Mouse (Mus musculus) C2C12 (cell line): Measurements from ENCODE around the gene Trpm8. TPM values are rescaled to one million over a fixed set of nuclear protein-coding genes. Genes with fewer than 3 reads are reported as not detected.

Experiments used
- H3K27me3 ChIP-seq: one replicate; pipeline ENCODE4 v1.6.1; 2011; ENCODE audit not compliant: control insufficient read depth, insufficient read depth, insufficient read length
- H3K36me3 ChIP-seq: one replicate; pipeline ENCODE4 v1.6.1; 2011; ENCODE audit not compliant: control insufficient read depth, insufficient read depth
- H3K4me3 ChIP-seq: one replicate; pipeline ENCODE4 v1.5.1; 2011; ENCODE audit warnings: mild to moderate bottlenecking, control low read depth; ENCODE audit not compliant: poor library complexity, insufficient read depth, severe bottlenecking
- H3K79me2 ChIP-seq: one replicate; pipeline ENCODE4 v1.6.1; 2011; ENCODE audit not compliant: control insufficient read depth, insufficient read depth
- H3K79me3 ChIP-seq: one replicate; pipeline ENCODE4 v1.6.1; 2011; ENCODE audit warnings: low read depth, control low read depth
- H3ac ChIP-seq: one replicate; pipeline ENCODE3; 2011; ENCODE audit warnings: low read depth; ENCODE audit not compliant: control insufficient read depth, insufficient read length
- CEBPB ChIP-seq: IDR thresholded peaks from one replicate; pipeline ENCODE4 v1.6.1; 2011; ENCODE audit warnings: low read depth, mild to moderate bottlenecking, control low read depth, moderate library complexity
- CTCF ChIP-seq: IDR thresholded peaks from one replicate; pipeline ENCODE4 v1.5.1; 2011; ENCODE audit not compliant: control insufficient read depth, insufficient read depth, insufficient read length
- FOSL1 ChIP-seq: IDR thresholded peaks from one replicate; pipeline ENCODE4 v1.8.0; 2011; ENCODE audit warnings: mild to moderate bottlenecking, low read length; ENCODE audit not compliant: poor library complexity, insufficient read depth, severe bottlenecking
- MAX ChIP-seq: IDR thresholded peaks from one replicate; pipeline ENCODE4 v1.6.1; 2011; ENCODE audit warnings: mild to moderate bottlenecking, control low read depth
- MYOD1 ChIP-seq: IDR thresholded peaks from one replicate; pipeline ENCODE4 v1.6.1; 2011; ENCODE audit warnings: low read depth; ENCODE audit not compliant: control insufficient read depth, insufficient read length
- MYOG ChIP-seq: IDR thresholded peaks from one replicate; pipeline ENCODE4 v1.6.1; 2011; ENCODE audit not compliant: control insufficient read depth, insufficient read length; ENCODE audit errors: extremely low read depth
- USF1 ChIP-seq: IDR thresholded peaks from one replicate; pipeline ENCODE4 v1.6.1; 2011; ENCODE audit warnings: low read depth, mild to moderate bottlenecking, control low read depth, moderate library complexity
- polyA plus RNA-seq: library from polyadenylated mRNA; unstranded; fragments of >200 nt; fragmentation: generic; extraction: Trizol; gene quantifications from one replicate; pipeline ENCODE4 v1.2.1, GENCODE M21; 2012; ENCODE audit warnings: missing spikeins

Trpm8 gene
- polyA plus RNA-seq, 1 experiment = 0.02 TPM

- no peaks in the 10 kb centered on the region for H3K36me3 ChIP-seq
- H3K79me2 ChIP-seq = no peaks in the 10 kb centered on the region
- no peak overlapping the region for H3K4me3 ChIP-seq
- no peak for TF ChIP-seq MYOD1
- TF ChIP-seq MYOG = no peak
- no peak for TF ChIP-seq CTCF
- H3ac ChIP-seq = no peak overlapping the region
- H3K27me3 ChIP-seq = no peaks in the 10 kb centered on the region
- no peaks in the 10 kb centered on the region for H3K79me3 ChIP-seq
Measured at GRCm38 (mm10) chr1:88378446-88378845, 101.0 kb downstream of the Trpm8 start.

GRCm38 (mm10) chr1:88391632-88392031, 114.2 kb downstream of the Trpm8 start:
- Histone ChIP-seq H3K79me2 (no peaks in the 10 kb centered on the region), H3K36me3 (no peaks in the 10 kb centered on the region), H3K4me3 (no peak overlapping the region), H3K27me3 (no peaks in the 10 kb centered on the region), H3K79me3 (no peaks in the 10 kb centered on the region), H3ac (no peak overlapping the region)
- no peak for TF ChIP-seq USF1
- TF ChIP-seq FOSL1 = no peak
- TF ChIP-seq CTCF = no peak
- TF ChIP-seq MYOG = no peak
- TF ChIP-seq MAX = no peak
- TF ChIP-seq MYOD1 = no peak
- TF ChIP-seq CEBPB = no peak

- H3K36me3 ChIP-seq = no peaks in the 10 kb centered on the region
- no peaks in the 10 kb centered on the region for H3K27me3 ChIP-seq
- no peaks in the 10 kb centered on the region for H3K79me2 ChIP-seq
- no peaks in the 10 kb centered on the region for H3K79me3 ChIP-seq
- H3K4me3 ChIP-seq = no peak overlapping the region
- TF ChIP-seq USF1 = no peak
- TF ChIP-seq MYOD1 = no peak
- TF ChIP-seq CTCF = no peak
- TF ChIP-seq MAX = no peak
- no peak for TF ChIP-seq CEBPB
- TF ChIP-seq MYOG = no peak
- TF ChIP-seq FOSL1 = no peak
- no peak overlapping the region for H3ac ChIP-seq
Measured at GRCm38 (mm10) chr1:88393321-88393720, 115.9 kb downstream of the Trpm8 start.

- no peaks in the 10 kb centered on the region for H3K36me3 ChIP-seq
- TF ChIP-seq CTCF = no peak
- no peak for TF ChIP-seq CEBPB
- TF ChIP-seq MYOG = no peak
- TF ChIP-seq FOSL1 = no peak
- TF ChIP-seq MYOD1 = no peak
- TF ChIP-seq MAX = no peak
- TF ChIP-seq USF1 = no peak
- no peaks in the 10 kb centered on the region for H3K79me3 ChIP-seq
- no peaks in the 10 kb centered on the region for H3K79me2 ChIP-seq
- H3ac ChIP-seq = no peak overlapping the region
- H3K27me3 ChIP-seq = no peaks in the 10 kb centered on the region
- no peak overlapping the region for H3K4me3 ChIP-seq
Measured at GRCm38 (mm10) chr1:88403378-88403777, 125.9 kb downstream of the Trpm8 start.

GRCm38 (mm10) chr1:88406078-88406806, 128.8 kb downstream of the Trpm8 start:
- no peaks in the 10 kb centered on the region for H3K79me2 ChIP-seq
- no peaks in the 10 kb centered on the region for H3K27me3 ChIP-seq
- H3K36me3 ChIP-seq = no peaks in the 10 kb centered on the region
- no peaks in the 10 kb centered on the region for H3K79me3 ChIP-seq
- no peak overlapping the region for H3K4me3 ChIP-seq
- no peak for TF ChIP-seq CEBPB
- TF ChIP-seq MYOD1 = no peak
- no peak for TF ChIP-seq MYOG
- TF ChIP-seq FOSL1 = no peak
- TF ChIP-seq CTCF = no peak
- H3ac ChIP-seq = no peak overlapping the region

- Histone ChIP-seq H3K79me2 (no peaks in the 10 kb centered on the region), H3K4me3 (no peak within 1 kb of the TSS), H3K79me3 (no peaks in the 10 kb centered on the region), H3ac (no peak within 1 kb of the TSS), H3K27me3 (no peaks in the 10 kb centered on the region), H3K36me3 (no peaks in the 10 kb centered on the region)
- TF ChIP-seq MYOG (no peak), CEBPB (no peak), MAX (no peak), CTCF (no peak), USF1 (no peak), MYOD1 (no peak), FOSL1 (no peak)
Measured at GRCm38 (mm10) chr1:88406807-88407198, 129.3 kb downstream of the Trpm8 start, which contains the start of gene Spp2. Gene Spp2 (plus strand): TSS chr1:88406961.
